Mouse (Mus musculus) frontal cortex, postnatal 14 days (tissue): ENCODE measurements around the gene Wrap53.
"Not testable (repeated sequence)": the region's sequence is repeated elsewhere in the genome, so short reads cannot be mapped to it uniquely, and the experiment has no call there.

Experiments
- DNase-seq, 2 experiments: peaks; one replicate each; pipeline ENCODE4 v3.0.0; 2022; ENCODE audit warnings: low spot score in 2 of 2

Gene Wrap53

GRCm38 (mm10) chr11:69580091-69580514 is at the start of gene Wrap53, which contains the start of gene Trp53:
Gene Wrap53 (minus strand): TSS chr11:69580255.
Gene Trp53 (plus strand): TSS chr11:69580359.
- DNase-seq, result peak; percentile 84 to 87

DNA sequence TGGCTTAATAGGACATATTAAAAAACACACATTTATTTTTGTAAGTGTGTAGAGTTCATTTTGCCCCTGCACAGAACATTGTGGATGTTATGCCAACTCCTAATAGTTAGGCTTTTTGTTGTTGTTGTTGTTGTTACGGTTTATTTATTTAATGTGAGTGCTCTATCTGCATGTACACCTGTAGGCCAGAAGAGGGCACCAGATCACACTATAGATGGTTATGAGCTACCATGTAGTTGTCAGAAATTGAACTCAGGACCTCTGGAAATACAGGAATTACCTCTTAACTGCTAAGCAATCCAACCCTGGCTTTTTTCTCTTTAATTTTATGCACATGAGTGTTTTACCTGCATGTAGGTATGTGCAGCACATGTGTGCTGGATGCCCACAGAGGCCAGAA is 49.7 kb upstream of the Wrap53 start:
- DNase-seq, result no peak

GRCm38 (mm10) chr11:69628286-69628685 is 48.2 kb upstream of the Wrap53 start:
- peak; percentile 38 to 67 for DNase-seq

DNA sequence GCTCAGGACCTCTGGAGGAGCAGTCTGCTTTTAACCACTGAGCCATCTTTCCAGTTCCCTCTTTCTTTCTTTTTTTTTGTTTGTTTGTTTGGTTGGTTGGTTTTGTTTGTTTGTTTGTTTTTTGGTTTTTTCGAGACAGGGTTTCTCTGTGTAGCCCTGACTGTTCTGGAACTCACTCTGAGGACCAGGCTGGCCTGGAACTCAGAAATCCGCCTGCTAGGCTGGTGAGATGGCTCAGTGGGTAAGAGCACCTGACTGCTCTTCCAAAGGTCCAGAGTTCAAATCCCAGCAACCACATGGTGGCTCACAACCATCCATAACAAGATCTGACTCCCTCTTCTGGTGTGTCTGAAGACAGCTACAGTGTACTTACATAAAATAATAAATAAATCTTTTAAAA is 44.3 kb upstream of the Wrap53 start:
- not testable (repeated sequence) for DNase-seq

DNA sequence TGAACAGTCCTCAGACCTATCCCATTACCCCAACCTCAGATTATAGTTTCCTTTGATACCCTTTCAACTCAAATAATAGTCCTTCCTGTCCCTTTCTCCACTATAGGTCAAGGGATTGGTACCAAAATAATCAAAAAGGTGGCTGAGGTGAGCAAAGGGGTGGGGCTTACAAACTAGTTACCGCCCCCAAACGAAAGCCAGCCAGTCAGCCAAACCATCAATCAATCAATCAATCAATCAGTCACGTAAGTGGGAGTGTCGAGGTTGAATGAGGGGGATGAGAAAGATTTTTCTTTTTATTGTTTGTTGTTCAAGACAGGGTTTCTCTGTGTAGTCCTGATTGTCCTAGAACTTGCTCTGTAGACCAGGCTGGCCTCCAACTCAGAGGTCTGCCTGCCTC is 43.0 kb upstream of the Wrap53 start:
- no peak for DNase-seq

DNA sequence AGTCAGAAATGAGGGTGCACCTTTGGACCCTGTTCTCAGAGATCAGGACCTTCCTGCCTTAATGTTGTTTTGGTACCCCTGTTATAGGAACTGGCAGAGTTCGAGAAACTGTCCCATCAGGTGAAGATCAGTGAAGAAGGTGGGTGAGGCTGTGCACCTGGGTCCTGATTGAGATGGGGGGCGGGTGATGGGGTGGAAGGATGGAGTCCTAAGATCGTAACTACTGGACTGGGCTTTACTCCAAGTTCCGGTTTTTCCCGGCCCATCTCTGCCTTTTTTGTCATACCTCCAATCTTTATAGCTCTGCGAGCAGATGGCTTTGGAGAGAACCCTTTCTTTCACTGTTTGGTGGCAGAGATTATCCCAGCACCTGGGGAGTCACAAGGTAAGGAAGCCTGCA is 42.4 kb upstream of the Wrap53 start:
- DNase-seq, result no peak

DNA sequence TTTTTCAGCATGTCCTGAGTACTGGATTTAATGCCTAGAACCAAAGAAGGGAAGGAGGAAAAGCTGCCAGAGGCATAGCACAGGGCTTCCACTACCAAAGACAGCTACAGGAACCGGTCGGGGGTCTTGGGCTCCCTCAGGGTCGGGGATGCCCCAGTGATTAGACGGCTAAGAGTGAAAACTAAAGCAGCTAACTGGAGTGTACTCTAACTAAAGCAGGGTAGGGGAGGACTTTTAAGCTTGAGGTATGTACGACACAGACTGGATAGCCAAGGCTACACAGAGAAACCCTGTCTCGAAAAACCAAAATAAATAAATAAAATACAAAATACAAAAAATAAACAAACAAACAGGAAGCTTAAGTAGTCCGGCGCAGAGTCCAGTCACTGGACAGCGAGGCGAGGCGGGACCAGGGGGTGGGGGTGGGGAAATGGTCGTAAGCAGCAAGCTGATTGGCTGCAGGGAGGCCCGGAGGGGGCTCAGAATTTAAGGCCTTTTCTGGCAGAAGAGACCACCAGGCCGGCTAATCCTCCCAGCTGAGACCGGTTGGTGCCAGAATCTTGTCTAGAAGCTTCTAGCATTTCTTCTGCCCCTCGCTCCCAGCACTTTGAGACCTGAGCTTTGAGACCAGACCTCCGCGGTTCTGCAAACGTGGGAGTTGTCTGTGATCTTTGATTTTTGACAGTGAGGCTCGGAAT is 41.7 kb upstream of the Wrap53 start, which contains the start of gene Sat2:
Gene Sat2 (plus strand): TSS at position 454 of the 698 bp plus-strand sequence.
- no peak for DNase-seq

DNA sequence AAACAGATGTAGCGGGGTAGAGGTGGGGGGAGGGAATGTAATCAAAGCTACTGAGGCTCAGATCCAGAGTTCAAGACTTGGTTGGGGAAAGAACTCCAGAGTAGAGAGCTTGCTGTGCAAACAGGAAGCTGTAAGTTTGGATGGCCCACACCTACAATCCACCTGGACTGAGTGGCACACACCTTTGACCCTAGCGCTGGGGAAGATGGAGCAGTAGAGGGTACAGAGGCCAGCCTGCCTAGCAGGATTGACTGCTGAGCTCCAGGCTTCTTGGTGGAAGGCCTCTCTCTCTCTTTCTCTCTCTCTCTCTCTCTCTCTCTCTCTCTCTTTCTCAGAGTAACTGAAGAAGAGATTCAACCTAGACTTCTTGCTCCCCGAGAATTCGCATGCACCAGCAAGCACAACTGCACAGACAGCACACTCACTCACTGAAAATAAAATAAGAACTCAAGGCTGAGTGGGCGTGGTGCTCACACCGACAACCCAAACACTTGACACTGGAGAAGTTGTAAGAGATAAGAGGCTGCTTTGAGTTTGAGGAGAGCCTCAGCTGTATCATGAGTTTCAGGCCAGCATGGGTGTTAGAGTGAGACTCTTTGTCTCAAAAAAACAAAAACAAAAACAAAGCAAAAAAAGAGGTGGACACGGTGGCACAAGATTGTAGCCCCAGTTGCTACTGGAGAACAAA is 40.5 kb upstream of the Wrap53 start:
- no peak for DNase-seq

GRCm38 (mm10) chr11:69617805-69618204 is 37.8 kb upstream of the Wrap53 start, which contains the start of gene Shbg:
Gene Shbg (minus strand): TSS chr11:69617905.
- no peak for DNase-seq

DNA sequence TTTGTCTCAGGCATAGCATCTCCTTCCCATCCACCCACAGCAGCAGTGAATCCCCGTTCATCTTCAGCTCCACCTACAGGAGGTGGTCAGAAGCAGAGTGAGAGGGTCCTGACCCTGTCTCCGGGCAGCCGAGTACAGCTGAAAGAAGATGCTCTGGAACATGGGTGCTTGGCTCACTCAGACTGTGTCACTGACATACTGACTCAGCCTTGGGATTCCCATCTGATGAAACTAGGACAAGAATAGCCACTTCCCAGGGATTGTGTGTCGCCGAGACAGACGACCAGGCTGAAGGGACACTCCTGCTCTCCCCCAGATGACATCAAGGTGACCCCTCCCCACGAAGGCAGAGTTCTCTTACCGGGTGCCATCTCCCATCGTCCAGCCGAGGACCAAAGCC is 36.7 kb upstream of the Wrap53 start:
- no peak for DNase-seq

GRCm38 (mm10) chr11:69614257-69614588 is 34.2 kb upstream of the Wrap53 start:
- DNase-seq, result not testable (repeated sequence)

- DNase-seq, result peak; percentile 65 to 74
Measured at GRCm38 (mm10) chr11:69613553-69614256, 33.6 kb upstream of the Wrap53 start.

DNA sequence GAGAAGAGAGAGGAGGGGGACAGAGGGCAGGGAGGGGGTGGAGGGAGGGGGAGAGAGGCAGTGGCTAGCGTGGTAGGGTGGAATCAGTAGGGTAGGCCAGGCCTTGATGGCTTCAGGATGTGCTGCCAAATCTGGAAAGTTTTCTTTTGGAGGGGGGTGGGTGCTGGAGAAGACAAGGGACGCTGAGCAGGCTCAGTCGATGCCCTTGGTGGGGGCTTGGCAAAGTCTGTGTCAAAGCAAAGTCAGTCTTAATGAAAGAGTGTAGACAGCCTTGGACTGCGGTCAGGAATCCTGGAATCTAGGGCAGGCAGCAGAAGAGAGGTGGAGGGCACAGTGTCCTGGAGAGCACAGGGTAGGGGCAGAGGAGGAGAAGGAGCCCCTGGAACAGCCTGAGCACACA is 30.8 kb upstream of the Wrap53 start:
- no peak for DNase-seq

DNA sequence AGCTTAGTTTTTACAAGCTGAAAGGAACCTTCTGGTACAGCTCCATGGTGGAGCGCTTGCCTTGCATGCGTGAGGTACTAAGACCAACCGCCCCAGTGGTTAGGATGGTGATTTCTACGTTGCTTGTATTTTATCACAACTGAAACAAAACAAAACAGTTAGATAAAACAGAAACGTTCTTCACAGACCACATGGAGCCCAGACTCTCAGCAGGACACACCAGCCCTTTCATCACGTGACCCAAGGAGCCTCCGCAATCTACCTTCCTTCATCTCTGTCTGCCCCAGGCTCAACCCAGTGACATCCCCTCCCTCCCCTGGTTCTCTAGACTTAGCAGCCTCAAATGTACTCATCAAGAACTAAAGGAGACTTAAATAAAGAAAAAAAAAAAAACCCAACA is 29.4 kb upstream of the Wrap53 start:
- DNase-seq, result no peak

- no peak for DNase-seq
Measured at GRCm38 (mm10) chr11:69608525-69608924, 28.5 kb upstream of the Wrap53 start.

DNA sequence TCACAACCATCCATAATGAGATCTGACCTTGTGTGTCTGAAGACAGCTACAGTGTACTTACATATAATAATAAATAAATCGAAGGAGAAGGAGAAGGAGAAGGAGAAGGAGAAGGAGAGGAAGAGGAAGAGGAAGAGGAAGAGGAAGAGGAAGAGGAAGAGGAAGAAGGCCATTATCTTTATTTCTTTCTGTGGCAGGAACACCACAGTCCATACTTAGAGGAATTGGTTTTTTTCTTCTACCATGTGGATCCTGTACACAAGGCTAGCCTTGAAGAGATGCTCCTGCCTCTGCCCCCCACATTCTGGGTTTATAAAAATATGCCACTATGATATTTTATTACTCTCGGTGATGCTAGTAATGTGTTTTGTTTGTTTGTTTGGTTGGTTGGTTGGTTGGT is 26.8 kb upstream of the Wrap53 start:
- no peak for DNase-seq

DNA sequence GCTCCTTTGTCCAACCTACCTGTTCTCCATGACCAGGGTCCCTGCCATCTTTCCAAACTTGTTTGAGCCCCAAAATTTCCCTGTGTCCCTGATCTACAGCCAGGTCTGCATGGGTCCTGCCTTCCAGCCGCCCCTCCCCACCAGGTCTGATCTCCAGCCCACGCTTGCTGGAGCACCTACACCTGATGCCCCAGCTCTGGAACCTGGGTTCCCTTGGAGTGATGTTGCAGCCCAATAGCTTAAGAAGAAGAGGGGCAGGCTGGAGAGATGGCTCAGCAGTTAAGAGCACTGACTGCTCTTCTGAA is 26.4 kb upstream of the Wrap53 start:
- no peak for DNase-seq

GRCm38 (mm10) chr11:69605726-69606490 is 25.9 kb upstream of the Wrap53 start, which contains the start of gene Atp1b2:
Gene Atp1b2 (minus strand): TSS chr11:69605942.
- peak; percentile 72 to 74 for DNase-seq

- no peak for DNase-seq
Measured at GRCm38 (mm10) chr11:69604795-69605664, 25.0 kb upstream of the Wrap53 start.

GRCm38 (mm10) chr11:69604347-69604746 is 24.3 kb upstream of the Wrap53 start:
- DNase-seq, result no peak

DNA sequence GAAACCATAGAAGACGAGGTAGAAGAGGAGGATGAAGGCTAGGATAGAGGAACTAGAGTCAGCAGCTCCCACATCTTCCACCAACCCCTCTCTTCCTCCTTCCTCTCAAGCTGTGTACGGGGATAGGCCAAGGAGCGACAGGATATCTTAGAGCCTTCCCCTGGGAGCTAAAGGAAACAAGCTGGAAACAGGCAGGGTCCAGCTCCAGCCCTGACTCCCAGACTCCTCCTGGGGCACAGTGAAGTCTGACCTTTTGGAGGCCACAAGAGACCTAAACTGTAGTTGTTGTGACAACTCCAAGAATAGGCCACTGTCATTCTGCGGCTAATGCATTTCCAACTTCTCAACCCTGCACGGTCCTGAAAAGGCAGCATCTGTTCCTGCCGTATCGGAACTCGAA is 23.5 kb upstream of the Wrap53 start:
- no peak for DNase-seq
